Mouse (Mus musculus) thymus, adult 2 months (tissue): ENCODE measurements around the gene Cox10. TPM values are rescaled to one million over a fixed set of nuclear protein-coding genes. Genes with fewer than 3 reads are reported as not detected.

Source experiments
- DNase-seq: peaks from one replicate; pipeline ENCODE4 v3.0.0; 2021
- H3K27ac ChIP-seq: fragments of 200-500 bp; 2 replicates; pipeline ENCODE4 v1.5.1; 2012; ENCODE audit warnings: low read length, control low read depth; ENCODE audit not compliant: control insufficient read depth, insufficient read depth
- H3K27me3 ChIP-seq: fragments of 200-500 bp; 2 replicates; pipeline ENCODE4 v1.6.1; 2012; ENCODE audit warnings: mild to moderate bottlenecking, low read length, moderate library complexity, mixed read lengths; ENCODE audit not compliant: control insufficient read depth, insufficient read depth
- H3K36me3 ChIP-seq: fragments of 200-500 bp; 2 replicates; pipeline ENCODE4 v1.6.1; 2012; ENCODE audit warnings: mild to moderate bottlenecking, low read length, moderate library complexity; ENCODE audit not compliant: control insufficient read depth, insufficient read depth
- H3K4me1 ChIP-seq: fragments of 200-500 bp; replicated peaks from 2 replicates; pipeline ENCODE4 v1.6.1; 2012; ENCODE audit warnings: low read length; ENCODE audit not compliant: control insufficient read depth, insufficient read depth
- H3K4me3 ChIP-seq: fragments of 200-500 bp; 2 replicates; pipeline ENCODE4 v1.5.1; 2012; ENCODE audit warnings: mild to moderate bottlenecking, low read length, control low read depth, moderate library complexity; ENCODE audit not compliant: control insufficient read depth, insufficient read depth
- CTCF ChIP-seq: fragments of 200-500 bp; IDR thresholded peaks from 2 replicates; pipeline ENCODE4 v1.5.1; 2012; ENCODE audit warnings: mild to moderate bottlenecking, control low read depth, low read length, moderate library complexity, borderline replicate concordance; ENCODE audit not compliant: control insufficient read depth, poor library complexity, insufficient read depth; ENCODE audit errors: extremely low read depth
- POLR2A ChIP-seq: fragments of 200-500 bp; IDR thresholded peaks from 2 replicates; pipeline ENCODE4 v1.6.1; 2012; ENCODE audit warnings: mild to moderate bottlenecking, low read length, control low read depth, moderate library complexity; ENCODE audit not compliant: control insufficient read depth, poor library complexity, insufficient read depth; ENCODE audit errors: extremely low read depth
- WGBS: fragments of 180-500 bp; shearing (Covaris S2); methylation state at CpG from one replicate; pipeline ENCODE4 v1.1.7; 2018; 5-methylcytosine and 5-hydroxymethylcytosine counted together
- polyA plus RNA-seq: library from polyadenylated mRNA; depleted of rRNA; stranded (reverse); fragments of >200 nt; gene quantifications from 2 replicates; pipeline ENCODE4 v1.2.3, GENCODE M21; 2012

Gene Cox10
- polyA plus RNA-seq, 1 experiment: 20.2 TPM

DNA sequence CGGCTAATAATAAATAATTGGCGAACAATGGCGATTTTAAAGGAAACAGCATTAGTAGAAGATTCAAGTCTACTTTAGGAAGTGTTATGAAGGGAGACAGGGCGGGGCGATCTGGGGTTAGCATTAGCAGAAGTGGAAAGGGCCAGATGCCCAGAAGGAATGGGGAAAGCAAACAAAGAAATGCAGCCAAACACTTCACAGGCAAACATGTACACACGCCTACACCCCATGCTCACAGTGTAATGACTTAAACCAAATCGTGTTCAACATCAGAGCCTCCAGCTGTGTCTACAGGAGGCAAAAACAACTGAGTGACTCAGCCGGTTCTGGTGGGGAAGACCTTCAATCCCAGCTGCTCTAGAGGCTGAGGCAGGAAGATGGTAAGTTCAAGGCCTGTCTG is 137.1 kb downstream of the Cox10 start:
- TF ChIP-seq POLR2A (no peak), CTCF (no peak)
- WGBS: 77% methylated on average over 8 of the region's 8 CpGs
- H3K36me3 ChIP-seq: no peaks in the 10 kb centered on the region
- H3K4me3 ChIP-seq: no peak overlapping the region
- H3K4me1 ChIP-seq: no peaks in the 10 kb centered on the region
- H3K27me3 ChIP-seq: no peaks in the 10 kb centered on the region
- no peak for DNase-seq
- H3K27ac ChIP-seq: no peak overlapping the region

DNA sequence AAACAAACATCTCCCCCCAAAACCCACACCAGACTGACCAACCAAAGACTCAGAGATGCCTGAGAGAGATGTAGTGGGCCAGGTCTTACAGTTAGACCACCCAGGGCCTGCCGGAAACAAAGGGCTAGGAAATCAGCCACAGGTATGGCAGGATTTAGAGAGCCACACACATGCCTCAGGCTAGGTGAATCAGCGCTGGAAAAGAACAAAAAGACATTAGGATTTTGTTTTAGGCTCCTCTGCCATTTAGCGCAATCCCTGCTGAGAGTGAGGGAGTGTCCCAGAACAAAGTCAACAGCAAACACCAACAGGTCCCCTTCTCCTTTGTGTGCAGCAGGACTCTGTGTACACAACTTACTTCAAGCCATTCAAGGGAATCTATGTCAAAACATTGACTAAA is 142.6 kb downstream of the Cox10 start:
- no peak overlapping the region for H3K27ac ChIP-seq
- TF ChIP-seq POLR2A (no peak), CTCF (no peak)
- H3K4me3 ChIP-seq: no peak overlapping the region
- H3K4me1 ChIP-seq: no peaks in the 10 kb centered on the region
- WGBS: 73% methylated on average over 3 of the region's 3 CpGs
- no peak for DNase-seq
- H3K27me3 ChIP-seq: no peaks in the 10 kb centered on the region
- H3K36me3 ChIP-seq: no peaks in the 10 kb centered on the region

DNA sequence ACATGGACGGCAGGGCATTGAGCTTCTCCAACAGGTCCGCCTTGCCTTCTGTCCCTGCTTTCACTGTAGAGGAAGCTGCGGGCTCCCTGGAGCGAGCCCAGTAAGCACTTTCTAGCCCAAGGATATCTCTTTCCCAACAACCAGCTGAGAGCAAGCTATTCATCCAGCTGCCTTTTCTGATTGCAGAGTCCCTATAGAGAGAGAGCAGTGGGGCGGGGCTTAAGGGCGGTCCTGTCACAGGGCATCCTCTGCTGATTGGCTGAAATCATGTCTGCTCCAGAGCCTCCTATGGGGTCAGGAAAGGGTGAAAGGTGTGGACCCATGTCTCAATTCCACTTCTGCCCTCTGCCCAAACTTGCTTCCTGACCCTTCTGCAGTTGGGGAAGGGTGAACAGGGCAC is 152.4 kb downstream of the Cox10 start:
- no peak for DNase-seq
- Histone ChIP-seq H3K27me3 (peaks cover 13% of the 10 kb centered on the region), H3K4me3 (no peak overlapping the region), H3K27ac (no peak overlapping the region), H3K36me3 (no peaks in the 10 kb centered on the region), H3K4me1 (peaks cover 18% of the 10 kb centered on the region)
- no peak for TF ChIP-seq CTCF
- no peak for TF ChIP-seq POLR2A
- WGBS: 92% methylated on average over 6 of the region's 6 CpGs

DNA sequence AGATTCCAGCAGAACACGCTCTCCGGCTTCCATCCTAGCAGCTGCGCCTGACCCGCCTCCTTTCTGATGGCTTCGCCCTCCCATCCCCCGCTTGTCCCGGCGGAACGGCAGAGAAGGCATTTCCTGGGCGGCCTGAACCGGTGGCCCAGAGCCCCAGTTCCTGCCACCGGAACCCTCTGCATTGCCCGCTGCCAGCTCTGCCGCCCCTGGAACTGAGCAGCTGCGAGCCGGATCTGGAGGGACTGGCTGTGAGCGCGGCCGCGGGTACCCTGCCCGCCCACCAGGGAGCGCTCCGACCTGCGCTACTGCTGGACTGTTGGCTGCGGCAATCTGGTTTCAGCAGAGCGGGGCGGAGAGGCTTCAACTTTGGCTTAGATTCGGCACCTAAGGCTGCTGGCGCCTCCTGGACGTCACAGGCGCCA is 154.1 kb downstream of the Cox10 start:
- WGBS: 2% methylated on average over 31 of the region's 31 CpGs
- H3K27ac ChIP-seq: no peak overlapping the region
- DNase-seq: peak; percentile 77
- H3K4me3 ChIP-seq: no peak overlapping the region
- H3K4me1 ChIP-seq: peaks cover 25% of the 10 kb centered on the region
- H3K36me3 ChIP-seq: no peaks in the 10 kb centered on the region
- TF ChIP-seq CTCF: peak; percentile 86
- TF ChIP-seq POLR2A: no peak
- peaks cover 22% of the 10 kb centered on the region for H3K27me3 ChIP-seq

DNA sequence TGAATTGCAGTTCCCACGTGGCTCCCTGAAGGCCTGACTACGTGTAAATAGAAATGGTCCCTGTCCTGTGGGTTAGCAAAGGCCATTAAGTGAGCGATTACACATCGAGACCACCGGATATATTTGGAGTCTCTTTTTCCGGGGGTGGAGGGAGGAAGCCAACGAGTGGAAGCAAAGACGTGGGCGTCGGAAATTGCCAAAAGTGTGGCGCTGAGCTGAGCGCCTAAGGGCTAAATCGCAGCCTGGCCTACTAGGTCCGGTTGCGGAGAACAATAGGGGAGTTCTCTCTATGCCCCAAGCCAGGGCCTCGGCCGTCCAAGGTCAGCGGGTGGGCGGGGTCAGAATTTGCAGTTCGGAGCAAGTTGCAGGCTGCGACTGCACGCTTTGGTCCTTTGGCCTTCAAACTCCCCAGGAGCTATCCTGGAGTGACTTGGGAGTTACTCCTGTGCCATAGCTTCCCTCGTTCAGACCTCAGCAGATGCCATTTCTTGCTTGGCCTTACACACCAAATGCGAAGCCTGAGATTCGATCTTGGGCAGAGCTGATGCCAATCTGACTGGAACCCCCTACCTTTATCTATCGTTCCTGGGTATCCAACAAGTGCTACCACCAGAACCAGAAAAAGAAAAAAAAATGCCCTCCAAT is 154.9 kb downstream of the Cox10 start:
- peaks cover 25% of the 10 kb centered on the region for H3K4me1 ChIP-seq
- DNase-seq: peak; percentile 16
- TF ChIP-seq CTCF (no peak), POLR2A (no peak)
- no peak overlapping the region for H3K27ac ChIP-seq
- peak overlapping the region; percentile 11; the same call in 1 of the 2 replicates for H3K4me3 ChIP-seq
- no peaks in the 10 kb centered on the region for H3K36me3 ChIP-seq
- 8% methylated on average over 26 of the region's 26 CpGs for WGBS
- H3K27me3 ChIP-seq: peaks cover 22% of the 10 kb centered on the region

DNA sequence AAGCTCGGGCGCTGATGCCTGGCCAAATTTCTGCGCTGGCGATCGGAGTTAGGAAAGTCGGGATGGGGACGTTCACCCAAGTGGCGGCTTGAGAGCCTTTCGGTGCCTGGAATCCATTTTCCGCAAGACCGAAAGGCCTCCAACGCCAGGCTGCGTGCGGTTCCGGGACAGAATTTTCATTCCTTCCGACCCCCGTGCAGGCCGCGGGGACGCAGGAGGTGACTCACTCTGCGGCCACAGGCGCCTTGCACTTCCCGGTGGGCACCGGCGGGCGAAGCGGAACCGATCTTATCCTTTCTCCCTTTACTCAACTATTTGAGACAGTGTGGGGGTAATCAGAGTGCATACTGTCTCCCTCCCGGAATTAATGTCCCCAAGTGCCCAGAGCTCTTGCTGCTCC is 155.9 kb downstream of the Cox10 start:
- Histone ChIP-seq H3K27me3 (peaks cover 26% of the 10 kb centered on the region), H3K36me3 (no peaks in the 10 kb centered on the region), H3K4me3 (peak overlapping the region; percentile 4), H3K27ac (no peak overlapping the region), H3K4me1 (peaks cover 25% of the 10 kb centered on the region)
- no peak for TF ChIP-seq POLR2A
- TF ChIP-seq CTCF: no peak
- no peak for DNase-seq
- WGBS: 3% methylated on average over 29 of the region's 29 CpGs

DNA sequence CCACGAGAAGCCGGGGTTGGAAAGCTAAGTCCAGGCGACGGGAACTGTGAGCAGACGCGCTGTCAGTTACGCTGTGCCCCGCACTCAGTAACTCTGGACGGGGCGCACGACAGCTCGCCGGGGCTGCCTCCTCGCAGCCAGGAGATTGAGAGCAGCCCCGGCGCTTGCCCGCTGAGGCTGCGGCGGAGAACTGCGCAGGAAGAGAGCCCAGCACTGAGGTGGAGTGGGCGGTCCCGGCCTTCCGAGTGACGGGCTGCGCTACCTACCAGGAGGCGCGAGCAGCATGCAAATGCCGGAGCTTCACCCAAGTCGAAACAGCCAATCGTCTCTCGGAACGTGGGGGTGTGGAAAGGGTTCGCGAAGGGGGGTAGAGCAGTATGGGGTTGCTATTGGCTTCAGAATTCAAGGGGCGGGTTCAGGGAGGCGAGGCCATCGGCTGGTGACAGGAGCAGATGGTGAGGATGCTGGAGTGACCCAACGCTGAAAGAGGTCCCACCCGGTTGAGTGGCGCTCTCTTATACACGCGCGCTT is 157.1 kb downstream of the Cox10 start, which contains the start of gene Hs3st3b1:
TSS of gene Hs3st3b1 (minus strand) at position 200 of the 531 bp plus-strand sequence.
- TF ChIP-seq POLR2A (peak; percentile 72; the same call in 1 of the 2 replicates), CTCF (no peak)
- Histone ChIP-seq H3K36me3 (no peaks in the 10 kb centered on the region), H3K27me3 (peaks cover 26% of the 10 kb centered on the region), H3K4me1 (peaks cover 25% of the 10 kb centered on the region), H3K27ac (no peak within 1 kb of the TSS), H3K4me3 (peak within 1 kb of the TSS; percentile 44)
- under 1% methylated on average over 43 of the region's 43 CpGs for WGBS
- peak; percentile 89 for DNase-seq
